Mouse (Mus musculus) G1E (cell line): ENCODE data around the gene Akna.

Experiments
- CTCF ChIP-seq: IDR thresholded peaks from 2 replicates; pipeline ENCODE4 v1.5.1; 2012; ENCODE audit warnings: low read depth, low read length, inconsistent platforms, mixed read lengths
- GATA1 ChIP-seq: IDR thresholded peaks from 2 replicates; pipeline ENCODE4 v1.6.1; 2012; ENCODE audit warnings: borderline replicate concordance, low read length, inconsistent platforms, mixed read lengths
- POLR2AphosphoS5 ChIP-seq: IDR thresholded peaks from 2 replicates; pipeline ENCODE4 v1.6.1; 2012; ENCODE audit warnings: low read depth, low read length, inconsistent platforms; ENCODE audit not compliant: insufficient replicate concordance

DNA sequence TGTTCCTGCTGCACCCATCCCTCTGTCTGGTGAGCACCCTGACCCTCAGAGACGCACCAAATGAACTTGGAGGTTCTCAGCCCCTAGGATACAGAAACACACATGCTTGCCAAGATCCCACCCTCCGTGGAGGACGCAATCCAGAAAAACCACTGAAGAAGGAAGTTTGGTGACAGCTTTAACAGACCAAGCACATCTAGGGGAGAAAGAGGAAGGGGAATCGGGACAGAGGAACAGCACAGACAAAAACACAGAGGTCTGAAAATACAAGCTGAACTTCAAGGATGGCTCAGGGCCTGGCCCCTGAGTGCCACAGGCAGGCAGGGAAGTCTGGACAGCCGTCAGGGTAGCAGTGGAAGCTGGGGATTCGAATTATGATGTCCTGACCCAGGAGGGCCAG is 1.5 kb downstream of the Akna start:
- no peak for TF ChIP-seq CTCF
- no peak for TF ChIP-seq POLR2AphosphoS5
- TF ChIP-seq GATA1 = no peak
